Mouse (Mus musculus) embryonic facial prominence, embryonic 14.5 days (tissue): ENCODE data around the gene Zfp747. TPM values are rescaled to one million over a fixed set of nuclear protein-coding genes. Genes with fewer than 3 reads are reported as not detected.
"Not testable (repeated sequence)": the region's sequence is repeated elsewhere in the genome, so short reads cannot be mapped to it uniquely, and the experiment has no call there.

Experiments
- ATAC-seq: fragments of 200-750 bp; cut with Nextera tagmentation; 2 replicates; pipeline ENCODE4 v1.8.0; 2017; ENCODE audit warnings: low read depth, moderate number of reproducible peaks, moderate TSS enrichment
- DNase-seq: peaks from one replicate; pipeline ENCODE4 v3.0.0-alpha.2; 2015; ENCODE audit warnings: low spot score
- H3K27ac ChIP-seq: fragments of 300-500 bp; sonication (generic); replicated peaks from 2 replicates; pipeline ENCODE4 v1.5.1; 2014; ENCODE audit warnings: low read depth, mild to moderate bottlenecking, low read length, moderate library complexity
- H3K27me3 ChIP-seq: fragments of 300-500 bp; sonication (generic); replicated peaks from 2 replicates; pipeline ENCODE4 v1.6.1; 2014; ENCODE audit warnings: low read length; ENCODE audit not compliant: control insufficient read depth, insufficient read depth
- H3K36me3 ChIP-seq: fragments of 300-500 bp; sonication (generic); 2 replicates; pipeline ENCODE4 v1.6.1; 2014; ENCODE audit warnings: low read length, mixed read lengths; ENCODE audit not compliant: control insufficient read depth, insufficient read depth
- H3K4me1 ChIP-seq: fragments of 300-500 bp; sonication (generic); 2 replicates; pipeline ENCODE4 v1.6.1; 2014; ENCODE audit warnings: antibody characterized with exemption, low read length; ENCODE audit not compliant: control insufficient read depth, insufficient read depth
- H3K4me2 ChIP-seq: fragments of 300-500 bp; sonication (generic); 2 replicates; pipeline ENCODE4 v1.6.1; 2014; ENCODE audit warnings: low read depth, mild to moderate bottlenecking, low read length, moderate library complexity, mixed read lengths
- H3K4me3 ChIP-seq: fragments of 300-500 bp; sonication (generic); 2 replicates; pipeline ENCODE4 v1.5.1; 2014; ENCODE audit warnings: low read depth, mild to moderate bottlenecking, low read length
- H3K9ac ChIP-seq: fragments of 300-500 bp; sonication (generic); 2 replicates; pipeline ENCODE4 v1.6.1; 2014; ENCODE audit warnings: low read depth, mild to moderate bottlenecking, low read length, moderate library complexity, mixed read lengths
- H3K9me3 ChIP-seq: fragments of 300-500 bp; sonication (generic); 2 replicates; pipeline ENCODE4 v1.6.1; 2016; ENCODE audit warnings: low read length; ENCODE audit not compliant: control insufficient read depth
- WGBS: fragments of 180-500 bp; shearing (Covaris S2); extraction: QIAGEN DNeasy Blood & Tissue Kit; methylation state at CpG from one replicate; pipeline ENCODE4 v1.1.7; 2014; 5-methylcytosine and 5-hydroxymethylcytosine counted together
- polyA plus RNA-seq: library from polyadenylated mRNA; unstranded; fragments of >200 nt; fragmentation: Nextera tagmentation; extraction: Ambion mirVana; gene quantifications from 2 replicates; pipeline ENCODE4 v1.2.1, GENCODE M21; 2014

Gene Zfp747
- polyA plus RNA-seq, 1 experiment from 2014 or later: 4.9 TPM

DNA sequence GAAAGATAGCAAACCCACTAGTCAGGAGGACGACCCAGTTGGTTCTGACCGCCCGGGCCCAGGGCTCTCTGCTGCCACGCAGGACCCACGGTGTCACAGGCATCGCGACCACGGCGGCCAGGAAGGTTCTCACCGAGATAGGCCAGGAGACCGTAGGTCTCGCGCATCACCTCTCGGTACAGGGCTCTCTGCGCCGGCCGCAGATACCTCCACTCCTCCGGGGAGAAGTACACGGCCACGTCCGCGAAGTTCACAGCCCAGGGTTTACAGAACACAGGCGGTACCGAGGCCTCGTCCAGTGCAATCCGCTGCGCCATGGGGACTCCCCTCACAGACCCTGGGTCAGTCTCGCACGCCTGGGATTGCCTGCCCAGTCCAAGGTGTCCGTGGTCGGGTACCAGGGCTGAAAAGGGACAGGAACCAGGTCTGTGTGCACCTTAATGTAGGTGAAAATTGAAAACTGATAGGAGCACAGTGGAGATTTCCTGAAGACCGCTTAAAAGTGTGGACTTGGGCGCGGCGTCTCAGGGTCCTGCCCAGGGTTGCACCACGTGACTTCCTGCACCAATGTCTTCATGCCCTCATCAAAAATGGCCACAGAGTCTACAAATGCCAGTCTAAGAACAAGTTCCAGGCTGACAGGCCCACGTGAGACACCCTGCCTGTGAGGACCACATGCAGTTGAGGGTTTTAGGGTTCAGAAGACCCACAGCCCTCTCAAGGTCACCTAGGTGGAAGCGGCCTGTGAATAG lies 11.0 kb upstream of the Zfp747 start, which contains the start of gene 9130019O22Rik:
9130019O22Rik (minus strand) TSS at position 526 of the 752 bp plus-strand sequence.
- no peak within 1 kb of the TSS for H3K27ac ChIP-seq
- 20% methylated on average over 33 of the region's 38 CpGs for WGBS
- ATAC-seq: peak; percentile 91

GRCm38 (mm10) chr7:127385560-127385959 lies 9.7 kb upstream of the Zfp747 start:
- H3K4me1 ChIP-seq, ATAC-seq, H3K36me3 ChIP-seq, H3K9me3 ChIP-seq, H3K4me3 ChIP-seq, H3K27me3 ChIP-seq, DNase-seq, H3K27ac ChIP-seq, H3K4me2 ChIP-seq, H3K9ac ChIP-seq: not testable (repeated sequence)
- 86% methylated on average over 4 of the region's 4 CpGs for whole genome bisulfite sequencing

More for the DNA sequence above, 11.0 kb upstream of the Zfp747 start, which contains the start of gene 9130019O22Rik:
- H3K4me2 ChIP-seq: peak within 1 kb of the TSS; percentile 65
- H3K4me1 ChIP-seq: no peaks in the 10 kb centered on the region
- 0 out of 2 replicates have a peak, but pooled peaks cover 2% of the 10 kb centered on the region for H3K9me3 ChIP-seq
- peaks cover 16% of the 10 kb centered on the region for H3K36me3 ChIP-seq
- peak; percentile 94 for DNase-seq
- peak within 1 kb of the TSS; percentile 70 for H3K9ac ChIP-seq
- peak within 1 kb of the TSS; percentile 53 for H3K4me3 ChIP-seq
- no peaks in the 10 kb centered on the region for H3K27me3 ChIP-seq

- no peaks in the 10 kb centered on the region for H3K27me3 ChIP-seq
- no peaks in the 10 kb centered on the region for H3K9me3 ChIP-seq
- H3K4me1 ChIP-seq: no peaks in the 10 kb centered on the region
- no peak for ATAC-seq
- H3K4me3 ChIP-seq: no peak overlapping the region
- WGBS: 79% methylated on average over 6 of the region's 6 CpGs
- no peak for DNase-seq
- H3K4me2 ChIP-seq: no peak overlapping the region
- peaks cover 10% of the 10 kb centered on the region; the same call in 1 of the 2 replicates for H3K36me3 ChIP-seq
- H3K9ac ChIP-seq: no peak overlapping the region
- no peak overlapping the region for H3K27ac ChIP-seq
Measured at GRCm38 (mm10) chr7:127378310-127378921, 2.6 kb upstream of the Zfp747 start.

GRCm38 (mm10) chr7:127371870-127372269 lies 4.0 kb downstream of the Zfp747 start:
- WGBS: 71% methylated on average over 3 of the region's 3 CpGs
- not testable (repeated sequence) for H3K4me3 ChIP-seq, DNase-seq, H3K4me2 ChIP-seq, H3K4me1 ChIP-seq, ATAC-seq, H3K27me3 ChIP-seq, H3K9me3 ChIP-seq, H3K9ac ChIP-seq, H3K27ac ChIP-seq
- H3K36me3 ChIP-seq: peaks cover 17% of the 10 kb centered on the region; the same call in 1 of the 2 replicates

- H3K27ac ChIP-seq: no peak overlapping the region
- ATAC-seq (no peak), DNase-seq (no peak)
- no peaks in the 10 kb centered on the region for H3K9me3 ChIP-seq
- H3K4me2 ChIP-seq: no peak overlapping the region
- H3K9ac ChIP-seq: no peak overlapping the region
- H3K4me1 ChIP-seq: no peaks in the 10 kb centered on the region
- no peak overlapping the region for H3K4me3 ChIP-seq
- H3K36me3 ChIP-seq: peaks cover 17% of the 10 kb centered on the region; the same call in 1 of the 2 replicates
- 72% methylated on average over 2 of the region's 2 CpGs for WGBS
- H3K27me3 ChIP-seq: no peaks in the 10 kb centered on the region
Measured at GRCm38 (mm10) chr7:127371213-127371612, 4.6 kb downstream of the Zfp747 start.

DNA sequence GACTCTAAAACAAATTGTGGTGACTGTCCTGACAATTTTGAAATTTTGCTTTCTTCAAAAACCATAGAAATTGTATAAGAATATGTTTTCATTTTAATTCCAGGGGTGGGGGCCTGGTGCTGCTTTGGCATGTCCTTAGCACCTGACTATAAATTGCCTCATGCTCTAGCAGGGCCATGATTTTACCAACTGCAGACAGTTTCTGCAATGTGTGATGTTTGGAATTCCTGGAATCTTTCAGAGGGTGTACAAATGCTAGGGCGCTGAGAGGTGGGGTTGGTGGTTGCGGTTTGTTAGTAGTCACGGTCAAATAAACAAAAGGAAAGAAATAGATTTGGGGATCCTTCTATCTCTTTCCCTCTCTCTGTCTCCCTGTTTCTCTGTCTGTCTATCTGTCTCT lies 9.6 kb downstream of the Zfp747 start:
- Histone ChIP-seq H3K4me3 (no peak overlapping the region), H3K9ac (no peak overlapping the region), H3K27me3 (peaks cover 12% of the 10 kb centered on the region; the same call in 1 of the 2 replicates), H3K9me3 (no peaks in the 10 kb centered on the region), H3K36me3 (no peaks in the 10 kb centered on the region), H3K4me2 (no peak overlapping the region), H3K4me1 (peaks cover 5% of the 10 kb centered on the region; the same call in 1 of the 2 replicates), H3K27ac (no peak overlapping the region)
- ATAC-seq (no peak), DNase-seq (no peak)
- 77% methylated on average over 3 of the region's 3 CpGs for WGBS

DNA sequence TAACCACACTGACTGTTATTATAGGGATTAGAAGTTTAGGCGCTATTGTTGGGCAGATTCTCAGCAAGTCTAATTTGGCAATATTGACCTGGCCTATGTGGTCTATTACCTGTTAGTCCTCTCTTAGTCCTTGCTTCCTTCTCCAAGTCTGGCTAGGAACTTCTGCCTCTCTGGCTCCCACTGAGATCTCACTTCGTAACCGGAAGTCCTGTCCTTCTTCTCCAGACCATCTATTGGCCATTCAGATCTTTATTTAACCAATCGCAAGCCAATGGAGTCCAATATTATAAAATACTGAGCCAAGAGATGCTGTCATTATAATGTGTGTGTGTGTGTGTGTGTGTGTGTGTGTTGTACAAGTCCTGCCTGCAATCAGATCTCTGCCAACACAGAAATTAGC lies 11.7 kb downstream of the Zfp747 start:
- ATAC-seq: no peak
- H3K9me3 ChIP-seq: no peaks in the 10 kb centered on the region
- no peak for DNase-seq
- H3K4me3 ChIP-seq: peak overlapping the region; percentile 37
- WGBS: 45% methylated on average over 4 of the region's 4 CpGs
- no peak overlapping the region for H3K9ac ChIP-seq
- no peaks in the 10 kb centered on the region for H3K36me3 ChIP-seq
- H3K4me2 ChIP-seq: peak overlapping the region; percentile 77
- H3K27me3 ChIP-seq: peaks cover 12% of the 10 kb centered on the region; the same call in 1 of the 2 replicates
- H3K4me1 ChIP-seq: peaks cover 5% of the 10 kb centered on the region; the same call in 1 of the 2 replicates
- H3K27ac ChIP-seq: no peak overlapping the region

GRCm38 (mm10) chr7:127363475-127363921 lies 12.4 kb downstream of the Zfp747 start:
- H3K27ac ChIP-seq: no peak overlapping the region
- H3K36me3 ChIP-seq: no peaks in the 10 kb centered on the region
- DNase-seq (peak; percentile 27), ATAC-seq (no peak)
- H3K9ac ChIP-seq: peak overlapping the region; percentile 66
- H3K4me1 ChIP-seq: peaks cover 5% of the 10 kb centered on the region; the same call in 1 of the 2 replicates
- peak overlapping the region; percentile 37 for H3K4me3 ChIP-seq
- H3K9me3 ChIP-seq: no peaks in the 10 kb centered on the region
- H3K27me3 ChIP-seq: peaks cover 12% of the 10 kb centered on the region; the same call in 1 of the 2 replicates
- peak overlapping the region; percentile 77 for H3K4me2 ChIP-seq
- 2% methylated on average over 24 of the region's 24 CpGs for WGBS
